Comparison of ENCODE assay signal across 8 mouse cellular contexts in genomic region chr2:168555897-168556670, GRCm38 (mm10). TPM values are rescaled to one million over a fixed set of nuclear protein-coding genes. Genes with fewer than 3 reads are reported as not detected.
A peak's percentile ranks its signal among the peaks of the same experiment; 100 is the strongest.
DNase-seq lines count a peak whose midpoint lies in the region; ATAC-seq lines count a peak whose summit lies in the region.

No protein-coding gene starts in this region.

- 49% methylated on average over 23 of the region's 23 CpGs for WGBS in kidney, embryonic 16.5 days
- 43% methylated on average over 23 of the region's 23 CpGs for WGBS in kidney, embryonic 14.5 days
- 42% methylated on average over 23 of the region's 23 CpGs for WGBS in midbrain, embryonic 10.5 days

- peak; percentile 42 to 61 for DNase-seq in kidney, postnatal 25 days
- DNase-seq in spleen, postnatal 36 days (ENCODE audit: low spot score in 2 of 2) = peak; percentile 62 to 65
- DNase-seq in layer of hippocampus, adult 18-20 months (ENCODE audit: low spot score in 2 of 2) = no peak
- no peak for DNase-seq in ovary, adult 18-20 months (ENCODE audit: low spot score)
- DNase-seq in midbrain, embryonic 10.5 days (ENCODE audit: low spot score) = no peak

- no peaks in the 10 kb centered on the region; the same call in 1 of the 2 replicates for H3K27me3 ChIP-seq in kidney, embryonic 16.5 days (ENCODE audit: insufficient read depth, low read length)
- H3K27me3 ChIP-seq in kidney, embryonic 14.5 days (ENCODE audit: control insufficient read depth, insufficient read depth, low read length) = peaks cover 7% of the 10 kb centered on the region; the same call in 1 of the 2 replicates
- H3K27me3 ChIP-seq in midbrain, embryonic 10.5 days (ENCODE audit: low read depth, poor library complexity, severe bottlenecking) = peaks cover 47% of the 10 kb centered on the region

- H3K4me2 ChIP-seq in kidney, embryonic 16.5 days (replicated peaks; ENCODE audit: low read depth, low read length) = no peak overlapping the region
- H3K4me2 ChIP-seq in kidney, embryonic 14.5 days (replicated peaks; ENCODE audit: low read depth, low read length) = no peak overlapping the region

- no peak for ATAC-seq in kidney, embryonic 16.5 days (ENCODE audit: low FRiP score, low TSS enrichment)
- no peak for ATAC-seq in kidney, embryonic 14.5 days (ENCODE audit: low FRiP score, low TSS enrichment)
- peak; percentile 57 for ATAC-seq in common myeloid progenitor, adult 5-6 weeks (replicated peaks; ENCODE audit: low read depth, poor library complexity, severe bottlenecking)

- no peak overlapping the region for H3K4me3 ChIP-seq in kidney, embryonic 16.5 days (ENCODE audit: low read length)
- no peak overlapping the region for H3K4me3 ChIP-seq in kidney, embryonic 14.5 days (ENCODE audit: low read length)
- H3K4me3 ChIP-seq in midbrain, embryonic 10.5 days = no peak overlapping the region

- 0 out of 2 replicates have a peak overlapping the region, but pooled peaks have one; percentile 3 for H3K9ac ChIP-seq in kidney, embryonic 16.5 days (replicated peaks; ENCODE audit: low read length)
- H3K9ac ChIP-seq in kidney, embryonic 14.5 days (ENCODE audit: low read depth, low read length) = no peak overlapping the region

- H3K4me1 ChIP-seq in kidney, embryonic 16.5 days (ENCODE audit: insufficient read depth, low read length) = peaks cover 56% of the 10 kb centered on the region
- peaks cover 35% of the 10 kb centered on the region for H3K4me1 ChIP-seq in kidney, embryonic 14.5 days (ENCODE audit: control insufficient read depth, insufficient read depth, low read length)
- peaks cover 54% of the 10 kb centered on the region for H3K4me1 ChIP-seq in midbrain, embryonic 10.5 days

- 0 out of 2 replicates have a peak overlapping the region, but pooled peaks have one; percentile 13 for H3K27ac ChIP-seq in kidney, embryonic 16.5 days (ENCODE audit: low read length)
- no peak overlapping the region for H3K27ac ChIP-seq in kidney, embryonic 14.5 days (ENCODE audit: low read depth, low read length)
- no peak overlapping the region; the same call in 1 of the 2 replicates for H3K27ac ChIP-seq in midbrain, embryonic 10.5 days (replicated peaks)

- no peaks in the 10 kb centered on the region for H3K36me3 ChIP-seq in kidney, embryonic 16.5 days (ENCODE audit: insufficient read depth, low read length)
- no peaks in the 10 kb centered on the region for H3K36me3 ChIP-seq in kidney, embryonic 14.5 days (ENCODE audit: control insufficient read depth, insufficient read depth, low read length)
- no peaks in the 10 kb centered on the region for H3K36me3 ChIP-seq in midbrain, embryonic 10.5 days

- no peaks in the 10 kb centered on the region for H3K9me3 ChIP-seq in kidney, embryonic 16.5 days (ENCODE audit: low read length)
- no peaks in the 10 kb centered on the region for H3K9me3 ChIP-seq in kidney, embryonic 14.5 days (ENCODE audit: control insufficient read depth, low read length)
- no peaks in the 10 kb centered on the region for H3K9me3 ChIP-seq in midbrain, embryonic 10.5 days (replicated peaks)

RNA-seq across cellular contexts. Expression of gene Nfatc2, which starts 45.4 kb away (rescaled TPM):
- 2.6 and 2.8 TPM in 2 replicates for polyA plus RNA-seq in kidney, embryonic 16.5 days (2015; fragmentation: Nextera tagmentation; extraction: Ambion mirVana)
- polyA plus RNA-seq in kidney, embryonic 14.5 days (2014; fragmentation: Nextera tagmentation; extraction: Ambion mirVana) = 1.7 and 2.7 TPM in 2 replicates
- total RNA-seq in common myeloid progenitor, adult 5-6 weeks (2017) = 1.3 TPM in 2 replicates
- 10 to 100 TPM; 18.3 to 18.6 TPM for total RNA-seq in layer of hippocampus, adult 18-20 months (2021)
- 0.54 and 0.61 TPM in 2 replicates for polyA plus RNA-seq in midbrain, embryonic 10.5 days (2016; fragmentation: Nextera tagmentation; extraction: Ambion mirVana)

Comparison
In these comparisons a context has a peak if more than half of its experiments do, and no peak if none do; other contexts are left out.
1. DNase-seq: peak in kidney, postnatal 25 days (2 of 2) and spleen, postnatal 36 days (2 of 2); none in layer of hippocampus, adult 18-20 months (0 of 2), ovary, adult 18-20 months (single experiment) and midbrain, embryonic 10.5 days (single experiment).